Mouse (Mus musculus): ENCODE measurements around the gene Olfr1357.
"Not testable (repeated sequence)": the region's sequence is repeated elsewhere in the genome, so short reads cannot be mapped to it uniquely, and the experiment has no call there.

The Olfr1357 gene

DNA sequence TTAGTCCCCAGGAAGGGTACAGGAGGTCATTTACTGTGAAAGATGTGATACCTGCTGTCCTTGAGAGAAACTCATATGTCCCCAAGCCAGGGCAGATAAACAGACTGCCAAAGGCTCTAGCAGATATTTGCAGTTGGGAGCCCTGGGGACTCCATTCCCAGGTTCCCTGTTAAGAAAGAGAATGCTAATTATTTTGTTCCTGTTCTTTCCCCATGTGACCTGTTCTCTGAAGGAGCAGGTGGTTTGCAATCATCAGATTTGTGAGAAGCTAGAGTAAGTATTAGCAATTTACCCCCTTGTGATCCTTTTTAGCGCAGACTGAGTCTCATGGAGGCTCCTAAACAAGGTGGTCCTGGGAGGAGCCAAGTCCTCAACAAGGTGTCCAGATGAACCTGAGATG is at the start of gene Olfr1357:
Olfr1357 (minus strand) TSS at position 101 of the 400 bp plus-strand sequence.
- DNase-seq (ENCODE audit: low spot score in 2 of 2) = no peak

- not testable (repeated sequence) for DNase-seq (ENCODE audit: low spot score in 2 of 2)
Measured at GRCm38 (mm10) chr10:78666696-78667095, 48.8 kb upstream of the Olfr1357 start.

- DNase-seq (ENCODE audit: low spot score in 2 of 2) = no peak
Measured at GRCm38 (mm10) chr10:78664546-78664945, 46.7 kb upstream of the Olfr1357 start.

DNA sequence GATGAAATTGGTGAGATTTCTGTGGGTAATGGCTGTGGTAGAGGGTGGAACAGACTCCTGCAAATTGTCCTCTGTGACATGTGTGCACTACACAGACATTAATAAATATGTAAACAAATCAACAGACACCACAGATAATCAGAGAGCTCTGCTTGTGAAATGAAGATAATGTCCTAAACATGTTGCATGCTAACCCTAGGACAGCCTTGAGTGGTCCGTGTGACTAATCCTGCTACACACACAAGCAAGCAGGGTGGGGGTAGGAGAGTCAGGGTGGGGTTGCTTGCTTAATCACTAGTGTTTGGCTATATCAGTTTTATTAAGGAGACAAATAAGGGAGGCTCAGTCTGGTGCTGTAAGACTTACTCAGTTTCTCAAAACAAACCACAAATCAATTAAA is 43.3 kb upstream of the Olfr1357 start:
- DNase-seq (ENCODE audit: low spot score in 2 of 2) = no peak

DNA sequence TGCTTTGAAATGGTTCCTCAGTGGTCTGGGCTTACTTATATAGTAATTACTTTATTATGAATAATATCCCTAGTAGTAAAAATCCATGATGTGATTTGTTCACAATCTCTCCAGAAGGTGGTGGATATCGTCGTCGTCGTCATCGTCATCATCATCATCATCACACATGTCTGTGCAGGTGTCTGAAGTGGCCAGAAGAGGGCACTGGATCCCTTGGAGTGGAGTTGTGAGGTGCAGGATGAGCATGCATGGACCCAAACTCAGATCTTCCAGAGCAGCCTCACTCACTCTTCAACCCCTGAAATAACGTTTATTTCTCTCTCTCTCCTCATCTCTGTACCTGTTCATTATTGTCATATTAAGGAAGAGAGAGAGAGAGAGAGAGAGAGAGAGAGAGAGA is 14.4 kb upstream of the Olfr1357 start:
- no peak for DNase-seq (ENCODE audit: low spot score in 2 of 2)

DNA sequence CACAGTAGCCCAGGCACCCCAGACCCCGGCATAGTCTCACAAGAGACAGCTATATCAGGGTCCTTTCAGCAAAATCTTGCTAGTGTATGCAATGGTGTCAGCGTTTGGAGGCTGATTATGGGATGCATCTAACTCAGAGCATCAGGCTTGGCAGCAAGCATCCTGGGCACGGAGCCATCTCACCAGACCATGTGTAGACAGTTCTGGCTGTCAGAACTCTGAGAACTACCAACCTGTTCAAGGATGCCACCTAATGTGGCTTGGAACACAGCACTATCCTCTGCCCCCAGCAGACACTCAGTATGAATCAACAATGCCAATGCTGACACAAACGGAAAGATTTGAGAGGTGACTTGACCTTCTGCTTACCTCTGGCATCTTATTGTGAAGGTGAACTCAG is 12.3 kb upstream of the Olfr1357 start:
- no peak for DNase-seq (ENCODE audit: low spot score in 2 of 2)

DNA sequence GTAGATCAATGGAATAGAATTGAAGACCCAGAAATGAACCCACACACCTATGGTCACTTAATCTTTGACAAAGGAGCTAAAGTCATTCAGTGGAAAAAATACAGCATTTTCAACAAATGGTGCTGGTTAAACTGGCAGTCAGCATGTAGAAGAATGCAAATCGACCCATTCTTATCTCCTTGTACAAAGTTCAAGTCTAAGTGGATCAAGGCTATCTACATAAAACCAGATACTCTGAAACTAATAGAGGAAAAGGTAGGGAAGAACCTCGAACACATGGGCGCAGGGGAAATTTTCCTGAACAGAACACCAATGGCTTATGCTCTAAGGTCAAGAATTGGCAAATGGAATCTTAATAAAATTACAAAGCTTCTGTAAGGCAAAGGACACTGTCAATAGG is 5.3 kb upstream of the Olfr1357 start:
- DNase-seq (ENCODE audit: low spot score in 2 of 2) = not testable (repeated sequence)

DNA sequence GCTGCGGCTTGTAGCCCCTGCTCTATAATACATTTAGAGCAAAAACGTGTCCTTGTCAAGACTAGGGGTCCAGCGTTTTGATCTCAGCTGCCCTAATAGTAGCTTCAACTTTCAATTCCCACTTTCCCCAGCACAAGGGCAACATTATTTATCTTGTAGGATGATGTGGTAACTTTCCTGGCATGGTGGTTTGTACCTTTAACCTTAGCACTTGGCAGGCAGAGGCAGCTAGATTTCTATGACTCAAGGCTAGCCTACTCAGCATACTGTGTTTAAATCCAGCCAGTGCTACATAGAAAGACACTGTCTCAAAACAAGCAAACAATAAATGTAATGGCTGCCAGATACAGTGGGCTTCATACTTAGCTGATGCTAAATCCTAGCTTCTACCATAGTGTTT is 10.3 kb downstream of the Olfr1357 start:
- DNase-seq (ENCODE audit: low spot score in 2 of 2) = no peak

DNA sequence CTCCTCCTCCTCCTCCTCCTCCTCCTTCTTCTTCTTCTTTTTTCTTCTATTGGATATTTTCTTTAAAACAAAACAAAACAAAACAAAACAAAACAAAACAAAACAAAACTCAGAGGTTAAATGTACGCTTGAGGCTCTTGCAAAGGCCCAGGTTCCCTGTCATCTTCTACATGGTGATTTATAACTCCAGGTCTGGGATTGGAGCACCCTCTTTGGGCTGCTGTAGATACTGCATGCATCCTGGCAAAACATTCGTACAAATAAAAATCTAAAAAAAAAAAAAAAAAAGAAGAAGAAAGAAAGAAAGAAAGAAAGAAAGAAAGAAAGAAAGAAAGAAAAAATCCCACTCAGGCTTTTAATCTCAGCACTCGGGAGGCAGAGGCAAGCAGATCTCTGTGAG is 12.8 kb downstream of the Olfr1357 start:
- DNase-seq (ENCODE audit: low spot score in 2 of 2) = peak in 1 of 2 experiments; percentile 31

- DNase-seq (ENCODE audit: low spot score in 2 of 2) = no peak
Measured at GRCm38 (mm10) chr10:78599865-78600264, 18.0 kb downstream of the Olfr1357 start.

DNA sequence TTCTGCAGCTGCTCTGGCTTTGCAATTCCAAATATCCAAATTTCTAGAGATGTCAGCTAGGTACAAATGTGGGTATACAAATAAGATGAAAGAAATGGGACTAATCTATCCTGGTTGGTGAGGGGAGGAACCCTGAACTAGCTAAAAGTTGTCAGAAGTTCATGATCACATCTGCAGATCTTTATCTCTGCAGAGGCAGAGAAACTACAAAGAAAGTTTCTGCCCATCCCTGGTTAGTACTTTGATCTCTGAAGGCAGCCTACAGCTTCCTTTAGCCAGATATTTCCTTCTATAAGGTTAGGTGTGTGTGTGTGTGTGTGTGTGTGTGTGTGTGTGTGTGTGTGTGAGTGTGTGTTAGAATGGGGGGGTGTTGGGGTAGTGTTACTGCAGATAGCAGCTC is 23.3 kb downstream of the Olfr1357 start:
- DNase-seq (ENCODE audit: low spot score in 2 of 2) = no peak

GRCm38 (mm10) chr10:78594157-78594556 is 23.7 kb downstream of the Olfr1357 start:
- DNase-seq (ENCODE audit: low spot score in 2 of 2) = no peak

DNA sequence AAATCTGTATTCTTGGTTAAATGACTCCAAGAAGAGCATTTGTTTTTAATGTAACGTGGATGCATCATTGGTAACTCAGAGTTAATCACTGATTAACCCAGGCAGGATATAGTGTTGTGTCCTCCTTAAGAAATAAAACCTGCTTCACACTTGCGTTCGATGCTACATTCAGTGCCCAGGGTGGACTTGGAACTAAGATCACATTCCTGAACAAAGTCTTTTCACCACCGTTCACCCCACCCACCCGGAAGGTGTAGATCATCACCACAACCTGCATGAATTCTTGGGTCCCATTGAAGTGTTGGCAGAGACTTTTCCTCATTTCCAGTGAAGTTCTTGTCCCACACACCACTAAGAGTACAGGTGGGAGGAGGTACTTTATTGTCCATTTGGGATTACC is 24.1 kb downstream of the Olfr1357 start:
- DNase-seq (ENCODE audit: low spot score in 2 of 2) = no peak

DNA sequence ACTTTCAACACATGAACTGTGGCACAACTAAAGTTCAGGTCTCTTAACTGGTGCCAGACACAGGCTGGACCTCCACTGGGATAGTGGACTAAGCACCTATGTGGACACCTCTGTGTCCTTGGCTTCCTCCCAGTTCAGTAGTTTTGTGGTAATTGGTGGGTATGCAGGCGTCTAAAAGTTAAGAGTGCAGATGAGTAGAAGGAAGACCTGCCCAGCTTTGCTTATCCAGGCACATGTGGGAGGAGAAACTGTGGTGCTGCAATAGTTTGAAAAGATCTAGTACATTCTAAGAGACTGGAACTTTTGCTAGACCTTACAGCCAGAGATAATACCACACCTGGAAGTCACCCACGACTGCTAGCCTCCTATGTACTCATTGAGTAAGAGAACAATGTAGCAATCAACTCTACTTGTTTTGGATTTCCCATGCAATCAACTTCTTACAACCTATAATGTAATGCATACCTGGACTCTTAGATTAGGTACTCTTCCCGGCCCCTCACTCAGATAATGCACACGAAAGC is 25.0 kb downstream of the Olfr1357 start:
- no peak for DNase-seq (ENCODE audit: low spot score in 2 of 2)

DNA sequence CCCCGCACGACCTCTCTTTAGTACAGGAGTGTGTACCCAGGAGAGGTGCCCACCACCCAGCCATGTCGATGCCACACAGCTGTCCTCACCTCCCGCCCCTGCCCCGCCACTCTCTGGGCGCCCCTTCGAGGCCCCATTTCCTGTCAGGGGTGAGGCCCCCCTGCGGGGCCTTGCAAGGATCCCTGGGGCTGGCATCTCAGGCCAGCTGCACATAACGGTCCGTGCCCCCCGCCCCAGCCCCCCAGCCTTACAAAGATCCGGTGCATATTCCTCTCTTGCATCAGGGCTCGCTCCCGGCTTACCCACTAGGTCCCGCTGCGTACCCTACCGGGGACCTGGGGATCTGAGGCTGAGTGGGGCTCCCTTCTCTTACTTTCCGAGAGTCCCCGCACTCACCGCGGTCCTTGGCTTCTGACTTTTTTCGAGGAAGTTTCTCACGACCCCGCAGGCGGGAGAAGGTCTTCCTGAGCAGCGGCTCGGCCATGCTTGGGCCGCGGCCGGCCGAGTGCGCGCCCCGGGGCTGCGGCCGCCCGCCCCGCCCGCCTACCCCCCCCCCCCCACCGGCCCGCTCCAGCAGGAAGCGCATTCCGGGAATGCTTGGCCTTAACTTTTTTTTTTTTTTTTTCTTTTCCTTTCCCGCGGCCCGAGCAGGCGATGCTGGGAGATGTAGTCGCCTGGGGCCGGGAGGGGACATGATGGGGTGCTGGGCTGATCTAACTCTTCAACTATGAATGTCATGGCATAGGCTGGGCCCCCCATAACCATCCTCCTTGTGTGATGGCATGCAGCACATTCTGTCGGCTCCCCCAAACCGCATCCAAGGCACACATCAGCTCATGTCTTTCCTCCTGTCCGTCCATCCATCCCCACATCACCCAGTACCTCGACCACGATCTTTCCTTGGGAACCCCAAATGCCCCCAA is 26.2 kb downstream of the Olfr1357 start, which contains the start of gene Syde1:
Syde1 (minus strand) TSS at position 559 of the 923 bp plus-strand sequence.
- no peak for DNase-seq (ENCODE audit: low spot score in 2 of 2)

GRCm38 (mm10) chr10:78590744-78591143 is 27.1 kb downstream of the Olfr1357 start:
- no peak for DNase-seq (ENCODE audit: low spot score in 2 of 2)

DNA sequence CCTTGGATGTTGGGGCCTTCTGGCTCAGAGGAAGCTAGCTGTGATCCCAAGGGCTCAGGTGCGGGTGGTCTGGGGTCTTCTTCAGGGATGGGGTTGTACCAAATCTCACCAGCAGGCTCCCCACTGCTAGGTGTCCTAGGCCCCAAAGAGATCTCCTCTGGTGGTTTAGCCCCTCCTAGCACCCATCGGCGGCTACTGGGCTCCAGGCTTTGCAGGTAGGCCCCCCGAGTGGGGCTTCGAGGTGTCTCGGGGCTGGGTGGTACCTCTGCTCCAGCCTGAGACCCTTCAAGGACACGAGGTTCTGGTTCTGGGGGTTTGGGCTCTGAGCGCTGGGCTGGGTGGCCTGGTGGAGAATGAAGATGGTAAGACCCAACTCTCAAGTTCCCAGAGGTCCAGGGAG is 28.0 kb downstream of the Olfr1357 start:
- DNase-seq (ENCODE audit: low spot score in 2 of 2) = no peak

DNA sequence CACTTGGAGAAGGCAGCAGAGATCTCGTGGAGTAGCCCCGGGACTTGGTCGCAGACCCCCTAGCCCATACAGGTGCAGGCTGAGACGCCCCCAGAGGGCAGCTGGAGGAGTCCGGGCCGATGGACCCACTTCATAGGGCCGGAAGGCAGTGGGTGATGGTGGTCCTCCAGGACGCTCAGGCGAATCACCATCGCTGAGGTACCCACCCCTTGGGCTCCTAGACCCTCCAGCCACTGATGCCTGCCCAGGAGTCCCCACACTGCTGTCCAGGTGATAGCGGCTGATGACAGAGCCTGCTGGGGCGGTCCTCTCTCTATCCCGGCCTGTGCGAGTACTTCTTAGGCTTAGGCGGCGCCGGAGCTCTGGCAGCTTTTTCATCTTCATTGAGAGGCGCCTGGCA is 28.6 kb downstream of the Olfr1357 start:
- no peak for DNase-seq (ENCODE audit: low spot score in 2 of 2)

GRCm38 (mm10) chr10:78586026-78586425 is 31.8 kb downstream of the Olfr1357 start:
- no peak for DNase-seq (ENCODE audit: low spot score in 2 of 2)

GRCm38 (mm10) chr10:78585606-78586005 is 32.3 kb downstream of the Olfr1357 start:
- DNase-seq (ENCODE audit: low spot score in 2 of 2) = no peak

- no peak for DNase-seq (ENCODE audit: low spot score in 2 of 2)
Measured at GRCm38 (mm10) chr10:78584996-78585395, 32.9 kb downstream of the Olfr1357 start.

DNA sequence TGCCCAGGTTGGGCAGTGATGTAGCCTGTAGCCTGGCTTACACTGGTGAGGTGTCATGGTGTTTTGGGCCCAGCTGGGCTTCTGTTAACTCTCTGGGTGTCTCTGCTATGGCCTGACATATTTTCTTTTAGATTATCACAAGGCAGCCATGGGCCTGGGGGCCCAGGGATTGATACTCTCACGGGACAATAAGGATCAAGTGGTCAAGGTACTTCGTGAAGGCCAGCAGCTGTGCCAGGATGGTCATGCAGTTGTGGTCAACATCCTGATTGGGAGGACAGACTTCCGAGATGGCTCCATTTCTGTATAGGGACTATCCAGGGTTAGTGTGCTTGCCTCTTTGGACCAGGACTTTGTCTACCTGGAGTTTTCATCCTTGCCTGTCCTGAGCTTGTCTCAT is 33.9 kb downstream of the Olfr1357 start:
- no peak for DNase-seq (ENCODE audit: low spot score in 2 of 2)

- DNase-seq (ENCODE audit: low spot score in 2 of 2) = no peak
Measured at GRCm38 (mm10) chr10:78583347-78583746, 34.5 kb downstream of the Olfr1357 start.
